ENCODE assay signal across 8 mouse cellular contexts in the genomic region with DNA sequence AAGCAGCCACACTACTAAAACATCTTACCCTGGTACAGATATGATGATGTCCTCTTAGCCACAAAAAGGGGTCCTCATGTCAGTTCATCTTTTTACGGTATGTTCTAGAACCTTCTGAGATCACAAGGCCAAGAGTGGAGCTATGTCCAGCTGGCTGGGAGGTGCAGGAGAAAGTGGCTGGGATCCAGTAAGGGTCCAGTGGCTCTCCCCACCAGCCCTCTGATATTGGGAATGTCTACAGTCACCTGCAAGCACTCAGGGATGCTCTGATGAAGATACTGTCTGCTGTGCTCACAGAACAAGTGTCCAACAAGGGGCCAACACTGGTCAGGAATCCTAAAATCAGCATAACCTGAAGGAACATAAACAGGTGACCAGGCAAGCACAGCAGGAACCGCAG. TPM values are rescaled to one million over a fixed set of nuclear protein-coding genes. Genes with fewer than 3 reads are reported as not detected.
DNase-seq lines count a peak whose midpoint lies in the region; ATAC-seq lines count a peak whose summit lies in the region.

Gene Tollip (minus strand): TSS at position 101 of the 400 bp plus-strand sequence.

- 89% methylated on average over 2 of the region's 2 CpGs for WGBS in kidney, embryonic 14.5 days
- WGBS in intestine, embryonic 14.5 days: 82% methylated on average over 2 of the region's 2 CpGs

- intact Hi-C loops in gastrocnemius, postnatal 14 days (cut with DNase I; ENCODE audit: low total_unique reads): no loop called here

- ATAC-seq in kidney, embryonic 14.5 days (ENCODE audit: low FRiP score, low TSS enrichment): no peak
- ATAC-seq in intestine, embryonic 14.5 days (replicated peaks; ENCODE audit: low FRiP score, low TSS enrichment, low read depth): no peak

- no peak within 1 kb of the TSS for H3K4me3 ChIP-seq in kidney, embryonic 14.5 days (ENCODE audit: low read length)
- no peak within 1 kb of the TSS for H3K4me3 ChIP-seq in intestine, embryonic 14.5 days (ENCODE audit: low read depth, low read length)
- no peak within 1 kb of the TSS for H3K4me3 ChIP-seq in megakaryocyte, embryonic 14.5 days (replicated peaks)

- no peak for DNase-seq in kidney, adult 9 months
- DNase-seq in adrenal gland, postnatal 14 days: no peak
- no peak for DNase-seq in gastrocnemius, postnatal 14 days
- DNase-seq in intestine, embryonic 14.5 days (ENCODE audit: low spot score): no peak
- no peak for DNase-seq in retina, embryonic 14.5 days (ENCODE audit: low spot score)
- DNase-seq in urinary bladder, postnatal 4 days (ENCODE audit: low spot score in 2 of 2): no peak

- no peak within 1 kb of the TSS for H3K4me2 ChIP-seq in kidney, embryonic 14.5 days (replicated peaks; ENCODE audit: low read depth, low read length)
- no peak within 1 kb of the TSS for H3K4me2 ChIP-seq in intestine, embryonic 14.5 days (ENCODE audit: low read length)

- no peaks in the 10 kb centered on the region for H3K4me1 ChIP-seq in kidney, embryonic 14.5 days (ENCODE audit: control insufficient read depth, insufficient read depth, low read length)
- H3K4me1 ChIP-seq in intestine, embryonic 14.5 days (replicated peaks; ENCODE audit: control insufficient read depth, insufficient read depth, low read length): no peaks in the 10 kb centered on the region
- peaks cover 26% of the 10 kb centered on the region for H3K4me1 ChIP-seq in megakaryocyte, embryonic 14.5 days

- no peak within 1 kb of the TSS for H3K27ac ChIP-seq in kidney, embryonic 14.5 days (ENCODE audit: low read depth, low read length)
- no peak within 1 kb of the TSS for H3K27ac ChIP-seq in intestine, embryonic 14.5 days (ENCODE audit: low read depth)

- H3K9ac ChIP-seq in kidney, embryonic 14.5 days (ENCODE audit: low read depth, low read length): no peak within 1 kb of the TSS
- H3K9ac ChIP-seq in intestine, embryonic 14.5 days (ENCODE audit: low read length): no peak within 1 kb of the TSS

- H3K36me3 ChIP-seq in kidney, embryonic 14.5 days (ENCODE audit: control insufficient read depth, insufficient read depth, low read length): no peaks in the 10 kb centered on the region
- no peaks in the 10 kb centered on the region for H3K36me3 ChIP-seq in intestine, embryonic 14.5 days (ENCODE audit: control insufficient read depth, insufficient read depth, low read length)
- H3K36me3 ChIP-seq in megakaryocyte, embryonic 14.5 days (replicated peaks; ENCODE audit: low read length): no peaks in the 10 kb centered on the region

- no peaks in the 10 kb centered on the region for H3K9me3 ChIP-seq in kidney, embryonic 14.5 days (ENCODE audit: control insufficient read depth, low read length)
- H3K9me3 ChIP-seq in intestine, embryonic 14.5 days (ENCODE audit: control insufficient read depth, low read length): no peaks in the 10 kb centered on the region
- 0 out of 2 replicates have a peak, but pooled peaks cover 6% of the 10 kb centered on the region for H3K9me3 ChIP-seq in megakaryocyte, embryonic 14.5 days

- peaks cover 4% of the 10 kb centered on the region; the same call in 1 of the 2 replicates for H3K27me3 ChIP-seq in kidney, embryonic 14.5 days (ENCODE audit: control insufficient read depth, insufficient read depth, low read length)
- H3K27me3 ChIP-seq in intestine, embryonic 14.5 days (replicated peaks; ENCODE audit: control insufficient read depth, insufficient read depth, low read length): no peaks in the 10 kb centered on the region
- peaks cover 52% of the 10 kb centered on the region for H3K27me3 ChIP-seq in megakaryocyte, embryonic 14.5 days (replicated peaks)

RNA-seq across cellular contexts. Expression of gene Tollip, which starts in this region (rescaled TPM):
- polyA plus RNA-seq in kidney, embryonic 14.5 days (2014; fragmentation: Nextera tagmentation; extraction: Ambion mirVana): 21.0 and 45.8 TPM in 2 replicates
- 47.8 and 52.5 TPM in 2 replicates for total RNA-seq in adrenal gland, postnatal 14 days (2021)
- 10 to 100 TPM; 24.7 to 25.6 TPM for total RNA-seq in gastrocnemius, postnatal 14 days (2021)
- polyA plus RNA-seq in intestine, embryonic 14.5 days (2014; fragmentation: Nextera tagmentation; extraction: Ambion mirVana): 47.4 and 48.1 TPM in 2 replicates
- polyA plus RNA-seq in megakaryocyte, embryonic 14.5 days (2012; ENCODE audit: insufficient read depth, low replicate concordance): 31.0 and 40.1 TPM in 2 replicates
